Mouse (Mus musculus) lung, adult 2 months (tissue): Measurements from ENCODE around the gene Rtn4rl1. TPM values are rescaled to one million over a fixed set of nuclear protein-coding genes. Genes with fewer than 3 reads are reported as not detected.

Source experiments
- DNase-seq: peaks from one replicate; pipeline ENCODE4 v3.0.0; 2022
- H3K4me1 ChIP-seq: fragments of 200-500 bp; 2 replicates; pipeline ENCODE4 v1.6.1; 2011; ENCODE audit warnings: low read length; ENCODE audit not compliant: control insufficient read depth, insufficient read depth
- H3K4me3 ChIP-seq: fragments of 200-500 bp; replicated peaks from 2 replicates; pipeline ENCODE3; 2011; ENCODE audit warnings: low read depth, mild to moderate bottlenecking, control low read depth, low read length; ENCODE audit errors: extremely low read depth
- CTCF ChIP-seq: fragments of 200-500 bp; IDR thresholded peaks from 2 replicates; pipeline ENCODE4 v1.5.1; 2011; ENCODE audit warnings: mild to moderate bottlenecking, low read length, control low read depth; ENCODE audit not compliant: insufficient read depth
- POLR2A ChIP-seq: fragments of 200-500 bp; IDR thresholded peaks from 2 replicates; pipeline ENCODE4 v1.6.1; 2011; ENCODE audit warnings: low read depth, mild to moderate bottlenecking, control low read depth, low read length, borderline replicate concordance; ENCODE audit errors: extremely low read depth
- WGBS: fragments of 180-500 bp; shearing (Covaris S2); methylation state at CpG from one replicate; pipeline ENCODE4 v1.1.7; 2018; 5-methylcytosine and 5-hydroxymethylcytosine counted together
- polyA plus RNA-seq: library from polyadenylated mRNA; depleted of rRNA; stranded (reverse); fragments of >200 nt; gene quantifications from 2 replicates; pipeline ENCODE4 v1.2.3, GENCODE M21; 2012

The Rtn4rl1 gene
- polyA plus RNA-seq, 1 experiment: 11.6 TPM

GRCm38 (mm10) chr11:75244368-75245275, 51.0 kb downstream of the Rtn4rl1 start:
- Histone ChIP-seq H3K4me3 (no peak overlapping the region), H3K4me1 (peaks cover 5% of the 10 kb centered on the region)
- DNase-seq: no peak
- WGBS: 70% methylated on average over 11 of the region's 11 CpGs
- TF ChIP-seq POLR2A (no peak), CTCF (no peak)

DNA sequence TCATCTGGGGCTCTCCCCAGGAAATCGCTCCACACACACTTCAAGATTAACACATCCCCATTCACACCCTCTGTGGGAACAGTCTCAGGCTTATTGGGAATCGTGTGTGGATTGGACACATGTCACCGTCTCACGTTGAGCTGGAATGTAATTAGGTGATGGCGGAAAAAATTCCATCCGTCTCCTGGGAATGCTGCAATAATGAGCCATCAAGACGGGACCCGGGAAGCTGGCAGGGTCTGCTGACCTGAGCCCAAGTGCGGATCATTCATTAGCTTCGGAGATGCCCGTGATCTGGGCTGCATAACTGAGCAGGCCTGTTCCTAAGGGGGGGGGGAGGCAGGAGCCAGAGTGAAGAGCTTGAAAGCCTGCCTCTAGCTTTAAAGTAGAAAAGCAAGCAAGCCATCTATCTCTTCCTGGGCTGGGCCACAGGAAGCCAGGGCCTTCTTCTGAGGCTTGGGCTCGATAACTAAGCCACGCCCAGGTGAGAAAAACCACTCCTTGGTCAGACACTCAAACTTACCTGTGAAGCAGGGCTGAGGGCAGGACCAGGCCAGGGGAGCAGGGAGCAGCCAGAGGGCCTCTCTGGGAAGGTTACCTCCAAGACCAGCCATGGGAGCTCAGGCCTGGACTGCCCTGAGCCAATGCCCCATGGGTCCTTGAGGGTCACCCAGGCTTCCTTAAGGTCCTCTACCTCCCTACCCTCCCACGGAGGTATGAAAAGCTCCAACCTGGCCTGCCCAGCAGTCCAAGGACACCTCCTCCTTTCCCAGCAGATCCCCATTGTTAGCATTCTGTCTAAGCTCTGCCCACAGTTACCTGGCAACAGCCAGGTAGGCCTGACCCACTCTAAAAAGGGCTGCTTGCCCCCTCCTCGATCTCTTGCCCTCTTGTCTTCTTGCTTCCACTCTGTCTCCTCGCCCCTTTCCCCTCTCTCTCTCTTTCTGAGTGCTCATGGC, 52.1 kb downstream of the Rtn4rl1 start:
- peak; percentile 47; the same call in 1 of the 2 replicates for TF ChIP-seq POLR2A
- no peak for TF ChIP-seq CTCF
- peaks cover under 1% of the 10 kb centered on the region for H3K4me1 ChIP-seq
- DNase-seq: peak; percentile 57
- H3K4me3 ChIP-seq: no peak overlapping the region
- 51% methylated on average over 16 of the region's 16 CpGs for WGBS

DNA sequence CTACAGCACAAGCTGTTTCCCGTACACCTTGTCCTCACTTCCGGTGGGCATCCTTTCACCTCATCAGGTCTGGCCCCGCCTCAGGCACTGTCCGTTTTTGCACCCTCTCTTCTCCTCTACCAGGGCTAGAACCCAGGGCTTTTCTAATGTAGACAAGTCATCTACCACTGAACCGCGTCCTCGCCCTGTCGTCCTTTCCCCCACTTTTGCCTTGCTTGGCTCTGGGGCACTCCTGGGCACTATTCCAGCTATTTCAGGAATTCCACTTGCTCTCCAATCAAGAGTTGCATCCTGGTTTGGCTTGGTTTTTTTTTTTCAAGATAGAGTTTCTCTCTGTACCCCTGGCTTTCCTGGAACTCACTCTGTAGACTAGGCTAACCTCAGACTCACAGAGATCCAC, 53.0 kb downstream of the Rtn4rl1 start:
- TF ChIP-seq CTCF (no peak), POLR2A (no peak)
- 42% methylated on average over 8 of the region's 8 CpGs for WGBS
- H3K4me1 ChIP-seq: no peaks in the 10 kb centered on the region; the same call in 1 of the 2 replicates
- DNase-seq: peak; percentile 57
- H3K4me3 ChIP-seq: no peak overlapping the region

DNA sequence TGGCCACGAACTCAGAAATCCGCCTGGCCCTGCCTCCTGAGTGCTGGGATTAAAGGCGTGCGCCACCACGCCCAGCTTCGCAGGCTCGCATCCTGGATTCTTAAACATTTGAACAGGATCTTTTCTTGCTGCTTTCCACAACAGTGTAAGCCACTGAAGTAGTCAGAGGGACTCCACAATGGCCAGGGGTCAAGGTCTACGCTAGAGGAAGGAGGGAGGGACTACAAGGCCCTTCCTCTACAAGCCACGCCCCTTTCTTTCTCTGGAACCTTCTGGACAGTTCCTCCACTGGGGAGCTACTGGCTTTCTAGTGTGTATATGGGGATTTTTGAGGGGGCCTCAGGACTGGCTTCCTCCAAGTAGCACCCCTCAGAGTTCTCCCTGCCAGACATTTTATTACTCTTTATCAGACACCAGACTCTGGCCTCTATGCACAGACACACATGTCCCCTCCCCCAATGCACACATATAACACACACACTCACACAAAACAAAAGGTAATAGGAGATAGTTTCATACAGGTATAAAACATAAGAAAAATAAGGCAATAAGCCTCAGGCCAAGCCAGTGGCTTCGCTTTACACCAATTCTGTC, 53.7 kb downstream of the Rtn4rl1 start:
- no peak for DNase-seq
- no peaks in the 10 kb centered on the region; the same call in 1 of the 2 replicates for H3K4me1 ChIP-seq
- 81% methylated on average over 10 of the region's 10 CpGs for WGBS
- no peak overlapping the region for H3K4me3 ChIP-seq
- TF ChIP-seq CTCF: no peak
- no peak for TF ChIP-seq POLR2A

GRCm38 (mm10) chr11:75249588-75249987, 56.0 kb downstream of the Rtn4rl1 start:
- no peak overlapping the region for H3K4me3 ChIP-seq
- no peaks in the 10 kb centered on the region; the same call in 1 of the 2 replicates for H3K4me1 ChIP-seq
- WGBS: 71% methylated on average over 9 of the region's 9 CpGs
- no peak for TF ChIP-seq POLR2A
- no peak for TF ChIP-seq CTCF
- no peak for DNase-seq

DNA sequence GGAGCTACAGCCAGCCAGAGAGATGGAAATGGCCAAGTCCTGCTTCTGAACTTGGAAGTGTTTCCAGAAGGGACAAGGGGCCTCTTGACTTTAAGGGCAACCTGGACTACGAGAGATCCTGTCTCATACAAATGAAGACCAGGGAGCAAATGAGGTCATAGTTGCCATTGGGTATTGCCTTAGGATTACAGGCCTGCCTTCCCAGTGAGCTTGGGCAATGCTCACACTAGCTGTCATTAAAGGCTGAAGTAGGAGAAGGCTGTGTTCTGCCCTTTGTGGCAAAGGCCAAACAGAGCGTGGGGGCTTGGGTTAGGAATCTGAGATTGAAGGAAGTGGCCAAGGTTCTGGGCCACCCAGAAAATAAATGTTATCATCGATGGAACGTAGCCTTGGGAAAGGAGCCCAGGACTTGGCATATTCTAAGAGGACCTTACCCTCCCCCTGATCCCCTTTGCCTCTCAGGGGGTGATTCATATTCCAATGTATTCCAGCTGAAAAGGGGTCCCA, 57.5 kb downstream of the Rtn4rl1 start:
- TF ChIP-seq POLR2A: no peak
- no peak for TF ChIP-seq CTCF
- 65% methylated on average over 4 of the region's 4 CpGs for WGBS
- H3K4me1 ChIP-seq: peaks cover 7% of the 10 kb centered on the region; the same call in 1 of the 2 replicates
- no peak for DNase-seq
- no peak overlapping the region for H3K4me3 ChIP-seq

- 55% methylated on average over 7 of the region's 7 CpGs for WGBS
- no peak overlapping the region for H3K4me3 ChIP-seq
- H3K4me1 ChIP-seq: peaks cover 7% of the 10 kb centered on the region; the same call in 1 of the 2 replicates
- DNase-seq: no peak
- TF ChIP-seq POLR2A: no peak
- TF ChIP-seq CTCF: no peak
These were observed 58.0 kb downstream of the Rtn4rl1 start for GRCm38 (mm10) chr11:75251557-75252070.

DNA sequence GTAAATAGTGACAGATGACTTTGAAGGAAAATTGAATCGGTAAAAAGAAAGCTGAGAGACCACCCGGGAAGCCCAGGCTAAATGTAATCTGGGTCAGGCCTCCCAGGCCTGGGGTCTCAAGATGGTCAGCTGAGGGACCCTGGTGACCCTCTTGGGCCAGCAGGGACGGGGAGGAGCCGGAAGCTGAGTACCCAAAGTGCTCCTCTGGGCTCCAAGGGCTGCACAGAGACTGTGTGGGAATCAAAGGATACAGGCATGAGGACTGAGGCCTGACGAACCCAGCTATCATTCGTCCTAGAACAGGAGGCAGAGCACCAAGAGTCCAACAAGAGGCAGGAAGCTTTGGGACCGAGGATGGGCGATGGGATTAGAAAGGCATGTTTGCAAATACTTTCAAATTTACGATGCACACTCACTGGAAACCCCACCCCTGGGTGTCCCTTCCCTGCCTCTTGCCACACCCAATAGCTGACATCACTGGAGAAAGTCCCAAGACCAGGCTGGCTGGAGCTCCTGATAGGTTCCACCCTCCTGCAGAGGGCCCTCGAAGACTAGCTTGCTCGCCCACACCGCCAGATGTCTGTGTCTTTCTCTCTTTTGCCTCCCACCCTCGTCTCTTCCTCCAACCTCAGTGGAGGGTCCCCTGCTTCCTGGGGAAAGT, 60.8 kb downstream of the Rtn4rl1 start:
- H3K4me3 ChIP-seq: no peak overlapping the region
- TF ChIP-seq POLR2A (peak; percentile 23; the same call in 1 of the 2 replicates), CTCF (0 out of 2 replicates have a peak, but pooled peaks have one; percentile 19)
- H3K4me1 ChIP-seq: peaks cover 7% of the 10 kb centered on the region; the same call in 1 of the 2 replicates
- DNase-seq: peak; percentile 50
- WGBS: 41% methylated on average over 13 of the region's 13 CpGs
